Mouse (Mus musculus): ENCODE measurements around the gene Oosp2. TPM values are rescaled to one million over a fixed set of nuclear protein-coding genes. Genes with fewer than 3 reads are reported as not detected.

Gene Oosp2
- polyA plus RNA-seq (2012; rRNA removed) (0.17 and 0.36 TPM in 2 replicates), polyA plus RNA-seq (2014; fragmentation: Nextera tagmentation; extraction: Ambion mirVana) (0.66 and 0.77 TPM in 2 replicates)

- H3K36me3 ChIP-seq (replicated peaks; ENCODE audit: control insufficient read depth, insufficient read depth, low read depth), result no peaks in the 10 kb centered on the region
- no peak within 1 kb of the TSS for H3K4me3 ChIP-seq (ENCODE audit: insufficient read depth in 1 of 2, low read depth in 2 of 2, low read length in 2 of 2)
- H3K9me3 ChIP-seq (ENCODE audit: control insufficient read depth, low read length), result no peaks in the 10 kb centered on the region
- no peak within 1 kb of the TSS for H3K27ac ChIP-seq
- no peak for ATAC-seq (ENCODE audit: insufficient read depth)
- H3K4me2 ChIP-seq (ENCODE audit: low read depth), result 0 out of 2 replicates have a peak within 1 kb of the TSS, but pooled peaks have one; percentile 28
- peaks cover 0 to 3% of the 10 kb centered on the region in 2 experiments; a peak in 2 of 4 replicates for H3K4me1 ChIP-seq (replicated peaks; ENCODE audit: control insufficient read depth in 2 of 2, insufficient read depth in 2 of 2, low read length in 1 of 2)
- TF ChIP-seq EP300 (IDR thresholded peaks at IDR 0.05; ENCODE audit: low read depth) (no peak), CTCF (IDR thresholded peaks at IDR 0.05; ENCODE audit: low read depth) (no peak)
- no peaks in the 10 kb centered on the region for H3K27me3 ChIP-seq (ENCODE audit: control insufficient read depth, insufficient read depth, low read length)
- DNase-seq (ENCODE audit: low read depth in 3 of 3, low spot score in 3 of 3), result no peak
- H3K9ac ChIP-seq (replicated peaks), result no peak within 1 kb of the TSS
- 72% methylated on average over 5 of the region's 5 CpGs for WGBS (ENCODE audit: insufficient replicate concordance)
Measured at GRCm38 (mm10) chr19:11660459-11660858, at the start of gene Oosp2. Gene Oosp2, minus strand, starts transcription at chr19:11660559.

- no peak overlapping the region for H3K9ac ChIP-seq (replicated peaks)
Measured at GRCm38 (mm10) chr19:11698342-11698741, 38.0 kb upstream of the Oosp2 start.

GRCm38 (mm10) chr19:11696755-11697154 is 36.4 kb upstream of the Oosp2 start, which contains the start of gene Oosp3:
Gene Oosp3, plus strand, starts transcription at chr19:11697055.
- H3K4me2 ChIP-seq (ENCODE audit: low read depth), result no peak within 1 kb of the TSS
- H3K27ac ChIP-seq, result no peak within 1 kb of the TSS
- H3K4me1 ChIP-seq (replicated peaks; ENCODE audit: control insufficient read depth in 2 of 2, insufficient read depth in 2 of 2, low read length in 1 of 2), result no peaks in the 10 kb centered on the region
- no peak for DNase-seq (ENCODE audit: low read depth in 3 of 3, low spot score in 3 of 3)
- no peak within 1 kb of the TSS for H3K4me3 ChIP-seq (ENCODE audit: insufficient read depth in 1 of 2, low read depth in 2 of 2, low read length in 2 of 2)
- no peak within 1 kb of the TSS for H3K9ac ChIP-seq (replicated peaks)
- no peaks in the 10 kb centered on the region for H3K27me3 ChIP-seq (ENCODE audit: control insufficient read depth, insufficient read depth, low read length)
- WGBS (ENCODE audit: insufficient replicate concordance), result 59% methylated on average over 2 of the region's 2 CpGs
- TF ChIP-seq CTCF (IDR thresholded peaks at IDR 0.05; ENCODE audit: low read depth), result no peak
- no peak for TF ChIP-seq EP300 (IDR thresholded peaks at IDR 0.05; ENCODE audit: low read depth)
- ATAC-seq (ENCODE audit: insufficient read depth), result no peak
- no peaks in the 10 kb centered on the region for H3K9me3 ChIP-seq (ENCODE audit: control insufficient read depth, low read length)
- H3K36me3 ChIP-seq (replicated peaks; ENCODE audit: control insufficient read depth, insufficient read depth, low read depth), result no peaks in the 10 kb centered on the region

More at GRCm38 (mm10) chr19:11698342-11698741, 38.0 kb upstream of the Oosp2 start:
- ATAC-seq (ENCODE audit: insufficient read depth) (no peak), DNase-seq (ENCODE audit: low read depth in 3 of 3, low spot score in 3 of 3) (no peak)
- no peak overlapping the region for H3K27ac ChIP-seq
- H3K9me3 ChIP-seq (ENCODE audit: control insufficient read depth, low read length), result no peaks in the 10 kb centered on the region
- H3K27me3 ChIP-seq (ENCODE audit: control insufficient read depth, insufficient read depth, low read length), result no peaks in the 10 kb centered on the region
- TF ChIP-seq CTCF (IDR thresholded peaks at IDR 0.05; ENCODE audit: low read depth), result no peak
- TF ChIP-seq EP300 (IDR thresholded peaks at IDR 0.05; ENCODE audit: low read depth), result no peak
- 79% methylated on average over 6 of the region's 6 CpGs for WGBS (ENCODE audit: insufficient replicate concordance)
- H3K4me2 ChIP-seq (ENCODE audit: low read depth), result no peak overlapping the region
- H3K36me3 ChIP-seq (replicated peaks; ENCODE audit: control insufficient read depth, insufficient read depth, low read depth), result no peaks in the 10 kb centered on the region
- no peak overlapping the region for H3K4me3 ChIP-seq (ENCODE audit: insufficient read depth in 1 of 2, low read depth in 2 of 2, low read length in 2 of 2)
- H3K4me1 ChIP-seq (replicated peaks; ENCODE audit: control insufficient read depth in 2 of 2, insufficient read depth in 2 of 2, low read length in 1 of 2), result no peaks in the 10 kb centered on the region

- Histone ChIP-seq H3K4me2 (ENCODE audit: low read depth) (no peak overlapping the region), H3K4me1 (replicated peaks; ENCODE audit: control insufficient read depth in 2 of 2, insufficient read depth in 2 of 2, low read length in 1 of 2) (no peaks in the 10 kb centered on the region), H3K27me3 (ENCODE audit: control insufficient read depth, insufficient read depth, low read length) (no peaks in the 10 kb centered on the region), H3K9me3 (ENCODE audit: control insufficient read depth, low read length) (no peaks in the 10 kb centered on the region), H3K9ac (replicated peaks) (no peak overlapping the region), H3K27ac (no peak overlapping the region), H3K4me3 (ENCODE audit: insufficient read depth in 1 of 2, low read depth in 2 of 2, low read length in 2 of 2) (no peak overlapping the region), H3K36me3 (replicated peaks; ENCODE audit: control insufficient read depth, insufficient read depth, low read depth) (no peaks in the 10 kb centered on the region)
- WGBS (ENCODE audit: insufficient replicate concordance), result 56% methylated on average over 1 of the region's 1 CpGs
- DNase-seq (ENCODE audit: low read depth in 3 of 3, low spot score in 3 of 3), result no peak
- TF ChIP-seq CTCF (IDR thresholded peaks at IDR 0.05; ENCODE audit: low read depth), result no peak
- no peak for TF ChIP-seq EP300 (IDR thresholded peaks at IDR 0.05; ENCODE audit: low read depth)
- ATAC-seq (ENCODE audit: insufficient read depth), result no peak
Measured at GRCm38 (mm10) chr19:11691454-11691853, 31.1 kb upstream of the Oosp2 start.

GRCm38 (mm10) chr19:11690839-11691238 is 30.5 kb upstream of the Oosp2 start, which contains the start of gene Oosp1:
Gene Oosp1, minus strand, starts transcription at chr19:11691150.
- Histone ChIP-seq H3K27ac (no peak within 1 kb of the TSS), H3K4me3 (ENCODE audit: insufficient read depth in 1 of 2, low read depth in 2 of 2, low read length in 2 of 2) (no peak within 1 kb of the TSS), H3K9ac (replicated peaks) (no peak within 1 kb of the TSS), H3K36me3 (replicated peaks; ENCODE audit: control insufficient read depth, insufficient read depth, low read depth) (no peaks in the 10 kb centered on the region), H3K4me1 (replicated peaks; ENCODE audit: control insufficient read depth in 2 of 2, insufficient read depth in 2 of 2, low read length in 1 of 2) (no peaks in the 10 kb centered on the region), H3K4me2 (ENCODE audit: low read depth) (no peak within 1 kb of the TSS), H3K27me3 (ENCODE audit: control insufficient read depth, insufficient read depth, low read length) (no peaks in the 10 kb centered on the region), H3K9me3 (ENCODE audit: control insufficient read depth, low read length) (no peaks in the 10 kb centered on the region)
- ATAC-seq (ENCODE audit: insufficient read depth) (no peak), DNase-seq (ENCODE audit: low read depth in 3 of 3, low spot score in 3 of 3) (no peak)
- 35% methylated on average over 5 of the region's 5 CpGs for WGBS (ENCODE audit: insufficient replicate concordance)
- TF ChIP-seq EP300 (IDR thresholded peaks at IDR 0.05; ENCODE audit: low read depth) (no peak), CTCF (IDR thresholded peaks at IDR 0.05; ENCODE audit: low read depth) (no peak)

All from liver, embryonic 14.5 days (tissue).